Mouse (Mus musculus): ENCODE results near the gene Itga5.
"Not testable (repeated sequence)": the region's sequence is repeated elsewhere in the genome, so short reads cannot be mapped to it uniquely, and the experiment has no call there.

DNA sequence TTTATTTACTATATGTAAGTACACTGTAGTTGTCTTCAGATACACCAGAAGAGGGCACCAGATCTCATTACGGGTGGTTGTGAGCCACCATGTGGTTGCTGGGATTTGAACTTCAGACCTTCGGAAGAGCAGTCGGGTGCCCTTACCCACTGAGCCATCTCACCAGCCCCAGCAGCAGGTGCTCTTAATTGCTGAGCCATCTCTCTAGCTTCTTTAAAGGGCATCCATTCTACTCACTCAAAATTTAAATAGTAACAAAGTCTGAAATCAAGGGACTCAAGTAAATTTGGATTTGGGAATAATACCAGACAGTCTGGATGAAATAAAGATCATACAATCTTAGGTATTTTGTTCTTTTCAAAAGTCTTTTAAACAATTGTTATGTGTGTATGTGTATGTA is 39.0 kb upstream of the Itga5 start:
- not testable (repeated sequence) for TF ChIP-seq CTCF (conservative IDR thresholded peaks at IDR 0.05; ENCODE audit: low read length); NANOG (IDR thresholded peaks at IDR 0.05; ENCODE audit: borderline replicate concordance, low read length); POU5F1 (IDR thresholded peaks at IDR 0.05; ENCODE audit: borderline replicate concordance, low read length)

All from E14TG2a.4 (cell line).